Mouse (Mus musculus): ENCODE data around the gene Micu1.

The Micu1 gene

GRCm38 (mm10) chr10:59902606-59902990 lies 200.3 kb downstream of the Micu1 start:
- DNase-seq (ENCODE audit: low read depth, low spot score), result no peak

- no peak for DNase-seq (ENCODE audit: low read depth, low spot score)
Measured at GRCm38 (mm10) chr10:59903170-59903569, 200.9 kb downstream of the Micu1 start.

- no peak for DNase-seq (ENCODE audit: low read depth, low spot score)
Measured at GRCm38 (mm10) chr10:59907080-59907609, 204.9 kb downstream of the Micu1 start.

- no peak for DNase-seq (ENCODE audit: low read depth, low spot score)
Measured at GRCm38 (mm10) chr10:59907695-59908299, 205.5 kb downstream of the Micu1 start.

GRCm38 (mm10) chr10:59908776-59909315 lies 206.6 kb downstream of the Micu1 start:
- no peak for DNase-seq (ENCODE audit: low read depth, low spot score)

GRCm38 (mm10) chr10:59909357-59909847 lies 207.1 kb downstream of the Micu1 start:
- DNase-seq (ENCODE audit: low read depth, low spot score), result peak; percentile 72

- DNase-seq (ENCODE audit: low read depth, low spot score), result no peak
Measured at GRCm38 (mm10) chr10:59911091-59911490, 208.8 kb downstream of the Micu1 start.

GRCm38 (mm10) chr10:59911561-59912198 lies 209.4 kb downstream of the Micu1 start:
- no peak for DNase-seq (ENCODE audit: low read depth, low spot score)

Measured in R1 (cell line).